Mouse (Mus musculus): ENCODE data around the gene Astn1. TPM values are rescaled to one million over a fixed set of nuclear protein-coding genes. Genes with fewer than 3 reads are reported as not detected.

Gene Astn1
- polyA plus RNA-seq, 1 experiment from 2014 or later = 0.17 TPM

DNA sequence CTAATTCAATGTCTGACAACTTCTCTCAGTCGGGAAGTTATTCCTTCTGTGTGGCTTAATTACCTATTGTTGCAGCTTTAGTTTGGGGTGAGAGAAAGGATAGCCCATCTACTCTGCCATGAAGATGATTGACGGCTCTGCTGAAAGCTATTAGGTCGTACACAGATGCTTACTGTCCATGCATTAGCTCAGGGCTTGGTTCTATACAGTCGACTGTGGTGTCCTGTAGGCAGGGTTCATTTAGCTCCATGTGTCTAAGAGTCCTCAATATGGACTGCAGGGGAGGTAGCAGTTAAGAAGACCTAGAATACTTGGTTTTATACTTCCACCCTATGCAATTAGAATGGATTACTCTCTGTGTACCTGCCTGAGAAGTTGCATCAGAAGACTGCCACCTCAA, 138.1 kb downstream of the Astn1 start:
- Histone ChIP-seq H3K36me3 (no peaks in the 10 kb centered on the region), H3K4me3 (no peak overlapping the region)
- 55% methylated on average over 4 of the region's 4 CpGs for WGBS (ENCODE audit: insufficient replicate concordance)

DNA sequence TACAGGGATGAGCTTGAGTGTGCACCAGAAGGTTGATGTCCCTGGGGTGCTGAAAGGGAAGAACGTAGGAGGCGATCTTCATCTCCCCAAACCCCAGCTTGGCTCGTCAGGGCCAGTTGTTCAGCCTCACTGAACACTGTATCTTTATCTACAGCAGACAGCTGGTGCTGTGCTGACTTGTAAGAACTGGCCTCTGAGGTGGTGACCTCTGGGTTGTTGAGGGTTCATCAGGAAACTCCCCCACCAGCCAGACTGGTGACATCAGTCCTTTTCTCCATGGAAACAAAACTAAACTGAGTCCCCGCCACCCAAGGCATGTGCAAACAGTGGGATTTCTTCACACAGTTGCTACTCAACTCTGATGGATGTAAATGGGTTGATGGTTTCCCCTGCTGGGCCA, 138.9 kb downstream of the Astn1 start:
- Histone ChIP-seq H3K9ac (no peak overlapping the region), H3K27me3 (replicated peaks) (no peaks in the 10 kb centered on the region), H3K4me2 (no peak overlapping the region), H3K36me3 (no peaks in the 10 kb centered on the region), H3K9me3 (replicated peaks) (no peaks in the 10 kb centered on the region), H3K4me3 (no peak overlapping the region), H3K4me1 (no peaks in the 10 kb centered on the region), H3K27ac (no peak overlapping the region)
- 44% methylated on average over 4 of the region's 4 CpGs for WGBS (ENCODE audit: insufficient replicate concordance)
- ATAC-seq = no peak; the same call in 1 of the 2 replicates

More for the DNA sequence above, 138.1 kb downstream of the Astn1 start:
- no peak for ATAC-seq
- no peak overlapping the region for H3K27ac ChIP-seq
- no peak overlapping the region for H3K9ac ChIP-seq
- H3K4me1 ChIP-seq = no peaks in the 10 kb centered on the region
- H3K4me2 ChIP-seq = no peak overlapping the region
- H3K9me3 ChIP-seq (replicated peaks) = no peaks in the 10 kb centered on the region
- H3K27me3 ChIP-seq (replicated peaks) = no peaks in the 10 kb centered on the region

DNA sequence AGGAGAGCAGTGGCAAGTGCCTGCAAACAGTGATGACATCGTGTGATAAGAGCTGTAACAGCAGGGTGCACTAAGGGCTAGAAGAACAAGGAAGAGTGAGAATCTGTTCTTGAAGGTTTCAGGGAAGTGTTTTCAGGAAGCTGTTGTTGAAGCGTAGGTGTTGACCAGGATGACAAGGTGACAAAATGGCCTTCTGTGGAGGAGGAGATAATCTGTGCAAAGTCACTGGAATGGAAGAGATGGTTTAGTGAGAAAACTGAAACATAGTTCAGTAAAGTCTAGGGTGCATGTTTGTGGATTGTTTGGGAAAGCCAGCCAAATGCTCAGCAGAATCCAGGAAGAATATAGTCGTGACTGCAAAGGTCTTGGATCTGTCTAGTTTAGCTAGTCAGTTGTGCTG, 145.5 kb downstream of the Astn1 start:
- Histone ChIP-seq H3K9ac (no peak overlapping the region), H3K36me3 (no peaks in the 10 kb centered on the region), H3K4me1 (no peaks in the 10 kb centered on the region), H3K4me2 (no peak overlapping the region), H3K27me3 (replicated peaks) (no peaks in the 10 kb centered on the region), H3K4me3 (no peak overlapping the region), H3K27ac (no peak overlapping the region), H3K9me3 (replicated peaks) (no peaks in the 10 kb centered on the region)
- ATAC-seq = no peak
- 32% methylated on average over 3 of the region's 3 CpGs for WGBS (ENCODE audit: insufficient replicate concordance)

DNA sequence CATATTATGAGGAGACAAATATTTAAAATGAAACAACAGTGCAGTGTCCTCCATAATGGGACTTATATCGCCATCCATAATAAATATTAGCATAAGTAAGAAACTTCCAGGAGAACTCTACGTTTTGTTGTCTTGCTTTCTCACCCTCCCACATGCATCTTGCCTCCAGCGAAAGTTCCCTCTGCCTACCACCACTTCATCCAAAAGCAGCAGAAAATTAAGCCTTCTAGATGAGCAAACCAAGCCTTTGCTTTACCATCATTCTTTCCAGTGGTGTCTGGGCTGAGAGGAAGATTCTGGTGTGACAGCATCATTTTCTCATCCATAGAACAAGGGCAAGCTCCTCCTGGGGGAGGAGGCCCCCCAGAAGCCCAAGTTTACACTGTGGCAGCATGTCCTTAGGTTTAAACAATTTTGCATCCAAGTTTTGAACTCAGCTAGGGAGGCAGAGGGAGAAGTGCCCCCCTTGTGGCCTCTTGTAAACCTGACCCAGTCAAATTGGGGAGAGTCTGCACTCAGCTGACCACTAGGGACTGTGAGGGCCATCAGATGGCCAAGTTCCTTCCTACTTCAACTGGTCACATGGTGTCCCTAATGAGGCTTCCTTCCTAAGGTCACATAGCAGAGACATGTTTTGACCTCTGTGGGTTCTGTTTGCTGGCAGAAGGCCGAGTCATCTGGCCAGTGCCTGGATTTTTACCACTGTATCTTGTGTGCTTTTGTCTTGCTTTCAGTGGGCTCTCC, 147.2 kb downstream of the Astn1 start:
- no peaks in the 10 kb centered on the region for H3K27me3 ChIP-seq (replicated peaks)
- no peak; the same call in 1 of the 2 replicates for ATAC-seq

DNA sequence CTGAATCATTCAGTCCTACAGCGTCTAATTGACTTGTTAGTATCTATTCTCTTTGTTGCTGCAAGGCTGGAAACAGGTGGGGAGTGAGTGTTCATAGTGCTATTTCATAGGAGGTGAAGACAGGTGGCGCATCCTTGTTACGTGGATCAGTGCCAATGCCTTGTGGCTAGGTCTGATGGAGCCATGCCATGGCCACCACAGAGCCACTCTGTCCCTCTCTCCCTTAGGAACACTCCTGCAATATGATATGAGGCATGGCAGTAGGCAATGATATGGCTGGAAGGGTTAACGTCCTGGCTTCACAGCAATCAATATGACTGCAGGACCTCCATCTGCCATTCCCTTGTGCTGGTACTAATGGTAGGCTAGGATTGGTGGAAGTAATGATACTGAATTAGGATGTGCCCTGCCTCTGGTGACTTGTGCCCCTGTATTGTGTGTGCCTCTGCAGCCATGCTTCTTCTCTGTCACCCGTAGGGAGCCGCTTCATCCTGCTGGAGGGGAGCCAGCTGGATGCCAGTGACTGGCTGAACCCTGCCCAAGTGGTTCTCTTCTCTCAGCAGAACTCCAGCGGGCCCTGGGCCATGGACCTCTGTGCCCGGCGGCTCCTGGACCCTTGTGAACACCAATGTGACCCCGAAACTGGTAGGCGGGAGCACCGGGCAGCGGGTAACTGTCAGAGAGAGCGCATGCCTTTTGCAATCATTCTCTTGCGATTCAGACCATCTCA, 148.6 kb downstream of the Astn1 start:
- no peak for ATAC-seq
- no peak overlapping the region for H3K9ac ChIP-seq
- no peaks in the 10 kb centered on the region for H3K4me1 ChIP-seq
- H3K4me2 ChIP-seq = no peak overlapping the region
- no peak overlapping the region for H3K27ac ChIP-seq
- no peaks in the 10 kb centered on the region for H3K36me3 ChIP-seq
- no peak overlapping the region for H3K4me3 ChIP-seq
- no peaks in the 10 kb centered on the region for H3K27me3 ChIP-seq (replicated peaks)
- 81% methylated on average over 15 of the region's 15 CpGs for WGBS (ENCODE audit: insufficient replicate concordance)
- H3K9me3 ChIP-seq (replicated peaks) = no peaks in the 10 kb centered on the region

More for the DNA sequence above, 147.2 kb downstream of the Astn1 start:
- H3K9ac ChIP-seq = no peak overlapping the region
- H3K27ac ChIP-seq = no peak overlapping the region
- 53% methylated on average over 4 of the region's 4 CpGs for WGBS (ENCODE audit: insufficient replicate concordance)
- no peak overlapping the region for H3K4me3 ChIP-seq
- H3K9me3 ChIP-seq (replicated peaks) = no peaks in the 10 kb centered on the region
- H3K4me1 ChIP-seq = no peaks in the 10 kb centered on the region
- no peak overlapping the region for H3K4me2 ChIP-seq
- no peaks in the 10 kb centered on the region for H3K36me3 ChIP-seq

DNA sequence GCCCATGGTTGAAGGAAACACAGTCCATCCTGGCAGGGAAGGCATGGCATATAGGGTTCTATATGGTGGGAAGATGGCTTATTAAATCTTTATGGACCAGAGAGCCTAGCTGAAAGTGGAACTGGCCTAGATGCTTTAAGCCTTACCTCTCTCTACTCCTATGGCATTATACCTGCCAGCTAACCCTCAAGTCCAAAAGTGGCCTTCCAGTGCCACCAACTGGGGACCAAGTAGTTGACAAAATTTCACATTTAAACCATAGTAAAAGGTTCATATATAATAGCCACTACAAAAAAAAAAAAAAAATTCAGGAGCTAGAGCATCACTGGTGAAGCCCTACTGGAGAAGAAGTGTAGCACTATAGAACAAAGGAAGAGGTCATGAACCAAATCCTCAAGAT, 150.0 kb downstream of the Astn1 start:
- no peak overlapping the region for H3K4me2 ChIP-seq
- no peaks in the 10 kb centered on the region for H3K36me3 ChIP-seq
- no peaks in the 10 kb centered on the region for H3K4me1 ChIP-seq
- H3K27ac ChIP-seq = no peak overlapping the region
- no peaks in the 10 kb centered on the region for H3K27me3 ChIP-seq (replicated peaks)
- H3K9me3 ChIP-seq (replicated peaks) = no peaks in the 10 kb centered on the region
- H3K4me3 ChIP-seq = no peak overlapping the region
- no peak overlapping the region for H3K9ac ChIP-seq
- no peak for ATAC-seq

DNA sequence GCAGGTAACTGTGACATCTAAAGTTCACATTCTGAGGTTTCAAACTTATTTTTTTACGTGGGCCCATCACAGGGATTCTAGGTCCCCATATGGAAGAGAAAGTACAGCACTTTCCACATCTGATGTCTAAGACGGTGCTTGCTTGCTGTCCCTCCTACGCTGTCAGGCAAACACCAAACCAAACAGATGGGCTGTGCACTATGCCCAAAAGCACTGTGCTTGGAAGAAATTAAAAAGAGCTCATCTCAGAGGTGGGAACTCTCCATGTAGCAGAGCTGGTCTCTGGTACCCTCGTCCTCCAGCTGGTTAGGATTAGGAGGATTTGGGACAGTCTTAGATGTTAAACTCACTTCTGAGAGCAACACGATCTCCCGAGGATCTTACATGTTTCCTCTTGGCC, 150.6 kb downstream of the Astn1 start:
- no peaks in the 10 kb centered on the region for H3K36me3 ChIP-seq
- H3K4me3 ChIP-seq = no peak overlapping the region
- H3K9me3 ChIP-seq (replicated peaks) = no peaks in the 10 kb centered on the region
- no peak overlapping the region for H3K4me2 ChIP-seq
- WGBS (ENCODE audit: insufficient replicate concordance) = 55% methylated on average over 6 of the region's 6 CpGs
- no peaks in the 10 kb centered on the region for H3K27me3 ChIP-seq (replicated peaks)
- H3K4me1 ChIP-seq = no peaks in the 10 kb centered on the region
- no peak for ATAC-seq
- H3K27ac ChIP-seq = no peak overlapping the region
- no peak overlapping the region for H3K9ac ChIP-seq

DNA sequence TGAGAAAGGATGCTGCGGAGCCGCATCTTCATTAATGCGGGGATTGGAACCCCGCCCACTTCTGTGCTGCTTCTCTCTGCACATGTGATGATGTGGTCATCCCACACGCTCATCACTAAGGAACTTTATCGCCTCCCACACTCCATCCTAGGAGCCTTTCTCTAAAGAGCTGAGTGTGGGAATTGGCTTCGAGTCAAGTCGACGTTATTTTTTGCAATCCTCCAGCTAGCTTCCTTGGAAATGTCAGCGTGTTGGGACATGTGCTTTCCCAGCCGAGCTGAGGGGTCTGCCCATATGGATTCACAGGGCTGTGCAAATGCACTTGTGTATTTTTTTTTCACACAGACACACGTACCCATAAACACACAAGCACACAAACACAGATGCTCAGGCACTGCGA, 151.5 kb downstream of the Astn1 start:
- Histone ChIP-seq H3K4me3 (no peak overlapping the region), H3K27me3 (replicated peaks) (no peaks in the 10 kb centered on the region), H3K36me3 (no peaks in the 10 kb centered on the region), H3K27ac (no peak overlapping the region), H3K4me2 (no peak overlapping the region), H3K4me1 (no peaks in the 10 kb centered on the region), H3K9me3 (replicated peaks) (no peaks in the 10 kb centered on the region), H3K9ac (no peak overlapping the region)
- ATAC-seq = no peak
- 71% methylated on average over 13 of the region's 13 CpGs for WGBS (ENCODE audit: insufficient replicate concordance)

DNA sequence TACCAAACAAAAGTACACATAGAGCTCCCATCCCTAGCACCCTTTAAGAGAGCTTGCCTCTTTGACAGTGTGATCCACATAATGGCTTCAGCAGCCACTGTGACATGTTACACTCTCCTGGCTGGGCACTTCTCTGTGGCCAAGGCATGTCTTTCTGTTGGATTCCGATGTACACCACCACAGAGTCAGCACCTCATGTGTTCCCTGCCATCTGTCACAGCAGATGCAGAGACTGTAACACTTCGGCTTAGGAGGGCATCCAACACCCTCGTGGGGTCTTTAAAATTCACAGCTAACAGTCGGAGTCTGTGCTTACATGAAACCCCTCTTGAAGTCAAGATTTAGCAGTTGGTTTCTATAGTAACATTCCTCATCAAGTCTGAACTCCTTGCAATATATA, 154.5 kb downstream of the Astn1 start:
- WGBS (ENCODE audit: insufficient replicate concordance) = 67% methylated on average over 4 of the region's 4 CpGs
- Histone ChIP-seq H3K36me3 (no peaks in the 10 kb centered on the region), H3K4me2 (no peak overlapping the region), H3K9me3 (replicated peaks) (no peaks in the 10 kb centered on the region), H3K4me3 (no peak overlapping the region), H3K4me1 (no peaks in the 10 kb centered on the region), H3K27ac (no peak overlapping the region), H3K9ac (no peak overlapping the region), H3K27me3 (replicated peaks) (no peaks in the 10 kb centered on the region)
- no peak for ATAC-seq

DNA sequence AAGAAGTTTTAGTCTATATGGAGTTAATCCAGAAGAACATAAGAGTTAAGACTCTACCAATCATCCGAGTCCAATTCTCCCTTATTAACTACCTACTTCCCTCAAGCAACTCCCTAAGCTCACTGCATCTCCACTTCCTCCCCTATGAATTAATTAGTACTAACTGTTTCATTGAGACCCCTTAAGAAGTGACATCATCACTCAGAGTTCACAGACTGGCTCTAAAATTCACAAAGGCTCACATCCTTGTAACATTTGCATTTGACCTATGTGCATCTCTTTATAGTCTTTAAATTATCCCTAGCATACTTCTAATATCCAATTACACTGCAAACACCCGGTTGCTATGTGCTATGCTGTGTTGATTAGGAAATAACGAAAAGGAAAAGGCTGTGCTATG, 174.1 kb downstream of the Astn1 start:
- Histone ChIP-seq H3K27me3 (replicated peaks) (no peaks in the 10 kb centered on the region), H3K9me3 (replicated peaks) (no peaks in the 10 kb centered on the region), H3K4me1 (no peaks in the 10 kb centered on the region), H3K4me3 (no peak overlapping the region), H3K36me3 (no peaks in the 10 kb centered on the region), H3K9ac (no peak overlapping the region), H3K27ac (no peak overlapping the region), H3K4me2 (no peak overlapping the region)
- 34% methylated on average over 3 of the region's 3 CpGs for WGBS (ENCODE audit: insufficient replicate concordance)
- no peak for ATAC-seq

DNA sequence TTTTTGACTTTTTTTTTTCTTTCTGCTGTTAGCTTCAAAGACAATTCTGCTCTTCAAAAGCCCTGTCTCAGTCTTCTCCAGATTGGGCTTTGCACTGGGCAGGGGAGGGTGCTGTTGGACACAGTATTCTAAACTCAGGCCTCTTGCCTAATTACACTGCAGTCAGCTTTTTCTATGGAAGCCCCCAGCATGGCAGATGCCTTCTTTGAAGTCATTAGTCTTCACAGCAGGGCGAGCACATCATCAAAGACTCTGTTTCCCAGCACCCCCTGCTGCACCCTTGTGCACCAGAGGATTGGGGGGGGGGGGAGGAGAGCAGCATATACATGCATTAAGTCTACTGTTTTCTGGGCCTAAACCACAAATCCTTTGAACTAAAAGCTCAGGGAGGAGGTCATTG, 174.8 kb downstream of the Astn1 start:
- Histone ChIP-seq H3K9ac (no peak overlapping the region), H3K4me1 (no peaks in the 10 kb centered on the region), H3K9me3 (replicated peaks) (no peaks in the 10 kb centered on the region), H3K27me3 (replicated peaks) (no peaks in the 10 kb centered on the region), H3K27ac (no peak overlapping the region), H3K36me3 (no peaks in the 10 kb centered on the region), H3K4me3 (no peak overlapping the region), H3K4me2 (no peak overlapping the region)
- no peak for ATAC-seq
- 29% methylated on average over 1 of the region's 1 CpGs for WGBS (ENCODE audit: insufficient replicate concordance)

DNA sequence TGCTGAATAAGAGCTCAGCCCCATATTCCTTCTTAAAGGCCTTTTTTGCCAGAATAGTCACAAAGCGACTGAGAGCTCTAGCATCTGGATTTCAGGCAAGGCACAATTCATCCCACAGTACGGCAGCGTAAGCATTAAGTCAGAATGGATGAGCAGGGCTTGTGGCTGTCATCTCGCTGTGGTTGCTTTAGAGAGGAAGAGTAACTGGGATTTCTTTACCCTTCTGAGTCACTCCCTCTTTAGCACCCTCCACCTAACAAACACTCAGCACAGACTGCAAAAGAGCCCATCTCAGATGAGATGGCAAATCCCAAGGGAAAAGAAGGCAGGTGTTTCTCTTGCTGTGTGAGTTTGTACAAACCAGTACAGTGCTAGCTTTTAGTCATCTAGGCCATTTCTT, 183.0 kb downstream of the Astn1 start:
- ATAC-seq = no peak
- no peaks in the 10 kb centered on the region for H3K4me1 ChIP-seq
- no peaks in the 10 kb centered on the region for H3K36me3 ChIP-seq
- no peak overlapping the region for H3K27ac ChIP-seq
- no peak overlapping the region for H3K4me3 ChIP-seq
- no peak overlapping the region for H3K4me2 ChIP-seq
- no peaks in the 10 kb centered on the region for H3K27me3 ChIP-seq (replicated peaks)
- WGBS (ENCODE audit: insufficient replicate concordance) = 71% methylated on average over 4 of the region's 4 CpGs
- H3K9me3 ChIP-seq (replicated peaks) = no peaks in the 10 kb centered on the region
- H3K9ac ChIP-seq = no peak overlapping the region

All from liver, embryonic 12.5 days (tissue).